Mouse (Mus musculus) ES-E14 (cell line): ENCODE results near the gene Cxcr5.

Experiments used
- CHD2 ChIP-seq: IDR thresholded peaks from 2 replicates; pipeline ENCODE4 v1.6.1; 2014; ENCODE audit warnings: mild to moderate bottlenecking, low read depth, low read length, inconsistent platforms
- HCFC1 ChIP-seq: IDR thresholded peaks from 2 replicates; pipeline ENCODE4 v1.6.1; 2012; ENCODE audit warnings: low read length, inconsistent platforms, borderline replicate concordance; ENCODE audit not compliant: insufficient read depth
- MAFK ChIP-seq: IDR thresholded peaks from 2 replicates; pipeline ENCODE4 v1.6.1; 2014; ENCODE audit warnings: mild to moderate bottlenecking, low read depth, low read length, inconsistent platforms; ENCODE audit not compliant: insufficient read depth
- ZC3H11A ChIP-seq: IDR thresholded peaks from 2 replicates; pipeline ENCODE4 v1.6.1; 2012; ENCODE audit warnings: low read depth, mild to moderate bottlenecking, inconsistent platforms, low read length, borderline replicate concordance
- ZNF384 ChIP-seq: IDR thresholded peaks from 2 replicates; pipeline ENCODE4 v1.6.1; 2012; ENCODE audit warnings: low read depth, low read length, inconsistent platforms

DNA sequence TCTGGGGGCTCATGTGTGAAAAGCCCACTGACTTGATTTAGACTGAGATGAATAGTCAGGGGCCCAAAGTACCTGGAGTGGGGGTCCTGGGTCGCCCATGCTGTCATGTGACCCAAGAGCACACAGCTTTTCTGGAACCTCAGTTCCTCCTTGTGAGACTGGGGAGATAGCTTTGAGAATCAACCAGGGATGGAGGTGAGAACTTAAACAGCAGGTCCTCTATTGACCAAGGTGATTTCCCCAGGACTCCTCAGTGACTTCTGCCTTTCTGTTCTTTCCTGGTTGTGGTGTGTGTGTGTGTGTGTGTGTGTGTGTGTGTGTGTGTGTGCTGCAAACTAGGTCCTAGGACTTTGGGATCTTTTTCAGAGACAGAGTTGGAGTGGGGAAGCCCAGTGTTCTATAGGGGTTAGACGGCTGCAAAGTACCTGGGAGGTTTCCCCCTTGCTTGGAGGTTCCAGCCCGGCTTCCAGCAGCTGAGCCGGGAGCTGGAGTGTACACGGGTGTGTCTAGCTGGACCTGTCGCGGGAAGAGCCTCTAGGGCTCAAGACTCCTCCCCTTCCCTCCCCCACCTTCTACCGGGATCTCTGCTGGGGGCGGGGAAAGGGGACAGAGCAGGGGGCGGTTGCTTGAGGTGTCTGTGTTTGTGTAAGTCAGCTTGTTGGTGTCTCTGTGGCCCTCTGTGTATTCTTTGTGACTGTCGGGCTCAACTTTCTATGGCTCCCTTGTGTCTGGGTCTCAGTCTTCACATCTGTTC lies 63.9 kb downstream of the Cxcr5 start:
- TF ChIP-seq ZNF384 (no peak), CHD2 (no peak), MAFK (no peak), ZC3H11A (no peak), HCFC1 (no peak)
